Mouse (Mus musculus) heart, postnatal 36 days (tissue): Measurements from ENCODE around the gene Snx1. TPM values are rescaled to one million over a fixed set of nuclear protein-coding genes. Genes with fewer than 3 reads are reported as not detected.

Source experiments
- DNase-seq, 2 experiments: peaks; one replicate each; pipeline ENCODE4 v3.0.0; 2021 to 2022
- intact Hi-C: fragments of 180-260 bp; cut with DNase I; formaldehyde crosslinking; loops from one replicate; pipeline ENCODE4 v1.15.1; 2025
- total RNA-seq, 2 experiments: library from RNA; stranded (reverse); gene quantifications; 2 replicates each; pipeline ENCODE4 v1.2.3; 2021

Snx1 gene
- total RNA-seq, 2 experiments from 2014 or later, result 27.7 to 29.8 TPM

DNA sequence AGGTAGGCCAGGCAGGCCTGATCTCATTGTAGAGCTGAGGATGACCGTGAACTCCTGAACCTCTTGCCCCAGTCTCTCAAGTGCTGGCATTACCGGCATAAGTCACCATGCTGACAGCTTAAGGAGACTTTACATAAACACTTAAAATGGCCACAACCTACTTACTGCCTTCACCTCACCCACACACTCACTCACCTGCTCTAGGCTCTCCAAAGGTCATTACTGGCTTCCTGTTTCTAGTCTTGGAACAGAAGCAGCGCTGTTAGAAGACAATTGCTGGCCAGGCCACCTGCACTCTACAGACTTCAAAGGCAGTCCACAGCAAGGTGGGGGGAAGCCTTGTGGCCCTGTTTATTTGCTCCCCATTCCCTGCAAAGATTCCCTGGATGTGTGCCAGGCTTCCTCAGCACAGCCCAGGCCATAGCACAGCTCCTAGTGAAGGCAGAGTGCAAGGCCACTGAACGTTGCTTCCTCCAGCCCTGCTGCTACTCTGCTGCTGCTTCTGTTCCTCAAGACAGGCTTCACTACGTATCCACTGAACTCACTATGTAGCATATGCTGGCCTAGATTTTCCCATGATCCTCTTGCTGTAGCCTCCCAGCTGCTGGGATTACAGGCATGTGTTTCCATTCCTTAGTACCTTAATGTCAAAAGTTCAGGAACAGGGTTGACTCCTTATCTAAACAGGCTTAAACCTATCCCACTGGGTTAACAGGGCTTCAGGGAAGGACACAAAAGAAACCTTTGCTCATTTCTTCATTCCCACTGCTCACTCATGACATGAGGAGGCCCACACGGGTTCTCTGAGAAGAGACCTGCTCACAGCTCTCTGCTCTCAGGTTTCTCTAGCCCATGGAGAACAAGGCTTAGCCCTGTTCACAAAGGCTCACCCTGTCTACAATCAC lies 34.8 kb downstream of the Snx1 start:
- DNase-seq, result no peak
- intact Hi-C loops, result no loop called here

DNA sequence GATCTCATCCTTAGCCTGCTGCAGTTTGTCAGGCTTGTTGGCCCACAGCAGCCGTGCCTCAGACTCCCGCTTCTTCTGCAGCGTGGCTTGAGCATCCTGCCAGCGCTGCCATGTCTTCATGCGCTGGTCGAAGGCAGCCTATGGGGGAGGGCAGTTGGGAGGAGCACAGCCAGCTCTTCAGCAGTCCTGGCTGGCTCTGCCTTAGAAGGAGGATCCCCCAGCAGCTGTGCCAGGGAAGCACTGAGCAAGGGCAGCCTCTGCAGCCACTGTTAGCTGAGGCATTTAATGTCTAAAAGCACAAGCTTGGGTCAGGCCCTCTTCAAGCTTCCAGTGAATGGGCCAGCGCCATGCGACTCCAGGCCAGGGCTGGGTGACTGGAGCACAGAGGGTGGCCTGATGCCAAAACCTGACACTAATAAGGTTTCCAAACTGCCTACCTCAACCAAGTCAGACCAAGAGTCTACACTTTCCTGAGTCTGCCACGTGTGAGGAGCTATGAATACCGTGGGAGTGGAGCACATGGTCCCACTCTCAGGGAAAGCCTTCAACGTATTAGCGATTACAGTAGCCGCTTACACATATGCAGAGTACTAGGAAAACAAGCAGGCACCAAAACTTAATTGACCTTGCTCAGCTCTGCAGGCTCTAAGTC lies 35.7 kb downstream of the Snx1 start:
- intact Hi-C loops, result no loop called here
- DNase-seq, result no peak

DNA sequence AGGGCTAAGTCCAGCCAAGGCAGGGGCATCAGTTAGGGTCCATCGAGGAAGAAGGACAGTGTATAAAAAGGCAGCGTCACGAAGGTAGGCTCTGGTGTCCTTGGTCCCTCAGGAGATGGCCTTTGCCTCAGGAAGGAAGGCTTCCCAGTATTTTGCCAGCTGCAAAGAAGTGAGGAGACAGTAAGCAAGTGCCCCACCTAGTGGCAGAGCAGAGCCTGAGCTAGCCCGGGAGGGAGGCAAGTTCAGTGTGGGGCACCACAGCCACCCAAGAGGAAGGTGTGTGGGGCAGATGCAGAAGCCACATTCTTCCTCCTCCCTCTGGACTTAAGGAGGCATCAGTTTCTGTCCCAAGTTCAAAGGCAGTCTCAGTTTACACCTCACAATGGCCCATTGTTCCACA lies 38.0 kb downstream of the Snx1 start:
- intact Hi-C loops, result loop anchor here (10.0 kb wide), 1 partner anchor 484 kb away; no protein-coding TSS in a partner anchor
- peak; percentile 56 for DNase-seq

DNA sequence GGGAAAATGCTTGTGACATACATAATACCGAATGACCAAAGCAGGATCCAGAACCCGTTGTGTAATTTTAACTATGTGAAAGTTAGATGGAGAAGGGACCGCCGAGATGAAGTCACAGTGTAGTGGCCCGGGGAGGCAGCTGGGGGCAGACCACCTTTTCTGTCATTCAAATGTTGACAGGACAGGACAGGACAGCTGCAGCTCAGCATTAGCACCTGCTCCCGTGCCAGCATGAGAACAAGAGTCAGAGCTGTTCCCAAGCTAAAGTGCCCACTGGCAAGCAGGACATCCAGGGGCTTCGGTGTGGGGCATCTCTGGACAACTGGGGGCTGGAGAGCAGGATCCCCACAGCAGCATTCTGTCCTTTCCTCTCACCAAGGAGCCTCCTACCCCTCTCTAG lies 39.3 kb downstream of the Snx1 start:
- intact Hi-C loops, result loop anchor here (10.0 kb wide), 1 partner anchor 482 kb away; no protein-coding TSS in a partner anchor
- no peak for DNase-seq

DNA sequence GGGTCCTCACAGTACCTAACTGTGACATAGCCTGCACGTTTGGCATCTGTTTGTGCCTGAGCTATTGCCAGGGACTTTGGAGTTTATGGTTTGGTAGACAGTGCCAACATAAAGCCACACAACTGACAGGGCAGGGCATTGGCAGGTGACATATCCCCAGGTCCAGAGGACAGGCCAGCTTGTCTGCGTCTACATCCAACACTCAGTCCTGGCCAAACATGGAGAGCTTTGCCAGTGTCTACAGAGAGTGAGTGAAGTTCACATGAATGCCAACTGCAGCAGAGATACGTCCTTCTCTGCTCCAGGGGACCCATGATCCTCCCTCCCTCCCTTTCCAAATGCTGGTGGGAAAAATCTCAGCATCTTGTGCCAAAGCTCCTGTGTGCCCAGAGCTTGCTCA lies 42.2 kb downstream of the Snx1 start:
- intact Hi-C loops, result loop anchor here (10.0 kb wide), 1 partner anchor 479 kb away; no protein-coding TSS in a partner anchor
- DNase-seq, result no peak

DNA sequence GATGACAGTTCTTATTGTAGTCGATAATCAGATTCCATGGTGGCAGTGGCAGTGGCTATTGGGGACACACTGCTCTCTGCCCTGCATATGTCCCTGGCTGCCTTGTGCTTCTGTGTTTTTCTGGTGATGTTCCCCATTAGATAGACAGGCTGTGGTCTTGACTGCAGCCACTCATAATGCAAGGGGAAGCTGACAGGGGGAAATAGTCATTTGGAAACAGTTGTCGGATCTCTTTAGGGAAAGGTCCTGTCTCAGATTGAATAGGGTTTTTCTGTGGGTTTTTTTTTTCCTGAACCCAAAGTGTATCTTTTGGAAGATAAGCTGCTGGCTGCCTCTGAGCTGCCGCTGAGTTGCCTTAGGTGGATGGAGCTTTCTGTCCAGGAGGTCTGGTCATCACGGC lies 44.4 kb downstream of the Snx1 start:
- intact Hi-C loops, result loop anchor here (10.0 kb wide), 1 partner anchor 477 kb away; no protein-coding TSS in a partner anchor
- no peak for DNase-seq

DNA sequence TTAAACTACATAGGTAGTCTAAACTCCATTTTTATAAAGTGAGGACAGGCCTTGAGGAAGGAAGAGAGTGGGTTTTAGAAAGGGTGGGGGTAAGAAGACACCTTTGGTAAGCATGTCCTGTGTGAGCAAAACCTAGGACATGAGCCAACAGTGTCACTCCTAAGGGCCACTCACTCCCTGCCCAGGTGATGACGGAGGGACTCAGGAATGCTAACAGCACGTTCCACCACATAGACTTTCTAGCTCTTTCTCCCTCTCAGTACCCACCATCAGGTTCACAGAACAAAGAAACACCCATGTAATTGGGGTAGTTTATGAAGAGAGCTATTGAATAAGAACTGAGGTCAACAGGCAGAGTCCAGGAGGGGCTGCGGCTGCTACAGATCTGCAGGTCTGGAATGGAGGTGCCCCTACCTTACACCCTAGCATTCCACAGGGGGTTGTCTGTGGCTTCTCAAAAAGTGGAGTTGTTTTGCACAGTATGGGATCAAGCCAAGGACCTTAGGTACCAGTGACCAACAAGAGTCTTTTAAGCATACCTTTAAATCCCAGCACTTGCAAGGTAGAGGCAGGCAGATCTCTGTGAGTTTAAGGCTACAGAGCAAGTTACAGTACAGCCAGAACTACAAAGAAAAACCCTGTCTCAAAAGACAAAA lies 45.5 kb downstream of the Snx1 start:
- intact Hi-C loops, result loop anchor here (10.0 kb wide), 1 partner anchor 476 kb away; no protein-coding TSS in a partner anchor
- DNase-seq, result no peak

DNA sequence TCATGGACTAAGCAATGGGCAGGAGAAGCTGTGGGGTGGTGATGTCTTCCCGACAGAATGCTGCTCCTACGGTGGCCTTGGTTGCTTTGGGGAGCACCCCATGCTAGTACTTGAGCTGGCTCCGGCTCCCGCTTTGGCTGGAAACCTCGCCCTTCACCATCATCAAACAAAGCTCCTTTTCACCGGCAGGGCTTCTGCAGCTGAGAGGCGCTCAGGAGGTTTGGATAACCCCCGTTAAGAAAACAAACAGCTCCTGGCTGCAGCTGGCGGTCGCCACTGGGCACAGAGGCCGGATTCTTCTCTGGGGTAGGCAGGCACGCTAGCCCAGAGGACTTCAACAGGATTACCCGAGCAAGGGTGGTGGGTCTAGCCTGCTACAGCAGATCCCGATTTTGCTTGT lies 47.9 kb downstream of the Snx1 start:
- intact Hi-C loops, result no loop called here
- DNase-seq, result no peak

DNA sequence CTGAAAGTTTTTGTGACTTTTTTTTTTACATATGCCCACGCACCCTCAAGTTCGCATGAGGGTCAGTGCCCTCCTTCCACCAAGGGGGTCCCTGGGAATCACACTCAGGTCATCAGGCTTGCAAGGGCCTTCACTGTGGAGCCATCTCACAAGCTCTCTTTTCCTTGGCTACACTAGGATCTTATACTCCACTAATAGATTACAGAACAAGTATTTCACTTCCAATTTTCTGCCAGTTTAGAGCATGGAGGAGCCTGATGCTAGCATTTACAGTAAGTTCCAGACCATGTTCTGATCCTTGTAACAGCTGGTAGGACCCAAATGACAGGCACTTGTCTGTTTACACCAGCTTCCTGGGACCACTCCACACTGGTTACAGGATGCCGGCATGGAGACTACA lies 48.3 kb downstream of the Snx1 start:
- intact Hi-C loops, result no loop called here
- DNase-seq, result no peak

DNA sequence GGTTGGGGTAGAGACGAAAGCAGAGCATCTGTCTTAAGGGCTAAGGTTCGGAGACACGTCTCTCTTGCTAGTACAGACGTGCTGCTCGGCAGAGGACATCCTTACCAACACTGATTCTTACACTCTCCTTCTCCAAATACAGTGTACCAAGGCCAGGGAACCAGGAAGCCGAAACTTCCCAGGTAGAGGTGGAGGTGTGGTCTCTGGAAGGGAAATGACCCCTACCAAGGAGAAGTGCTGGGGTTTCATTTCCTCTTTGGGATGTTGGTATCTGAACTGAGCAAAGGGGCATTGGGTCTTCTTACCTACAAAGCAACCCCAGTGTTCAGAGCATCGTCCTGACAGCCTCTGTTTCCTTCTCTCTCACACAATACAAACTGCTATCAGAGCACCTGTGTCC lies 53.6 kb downstream of the Snx1 start:
- intact Hi-C loops, result no loop called here

DNA sequence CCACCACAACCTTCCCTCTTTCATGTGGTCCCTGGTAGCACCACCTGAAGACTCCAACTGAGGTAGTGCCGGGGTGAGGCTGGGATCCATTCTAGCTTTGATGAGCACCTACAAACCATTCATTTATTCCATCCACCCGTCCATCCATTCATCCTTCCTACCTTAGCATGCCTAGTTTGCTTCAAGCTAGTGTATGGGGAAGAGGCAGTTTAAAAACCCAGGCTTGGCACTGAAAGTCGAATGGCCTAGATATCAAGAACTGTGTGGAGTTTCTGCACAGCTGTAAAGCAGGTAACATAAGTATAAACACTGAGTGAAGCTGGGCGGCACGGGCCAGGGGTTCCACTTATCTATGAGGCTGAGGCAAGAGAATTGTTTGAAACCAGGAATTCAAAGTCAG lies 56.2 kb downstream of the Snx1 start:
- intact Hi-C loops, result no loop called here
- no peak for DNase-seq

More for the DNA sequence above, 53.6 kb downstream of the Snx1 start:
- DNase-seq, result no peak

DNA sequence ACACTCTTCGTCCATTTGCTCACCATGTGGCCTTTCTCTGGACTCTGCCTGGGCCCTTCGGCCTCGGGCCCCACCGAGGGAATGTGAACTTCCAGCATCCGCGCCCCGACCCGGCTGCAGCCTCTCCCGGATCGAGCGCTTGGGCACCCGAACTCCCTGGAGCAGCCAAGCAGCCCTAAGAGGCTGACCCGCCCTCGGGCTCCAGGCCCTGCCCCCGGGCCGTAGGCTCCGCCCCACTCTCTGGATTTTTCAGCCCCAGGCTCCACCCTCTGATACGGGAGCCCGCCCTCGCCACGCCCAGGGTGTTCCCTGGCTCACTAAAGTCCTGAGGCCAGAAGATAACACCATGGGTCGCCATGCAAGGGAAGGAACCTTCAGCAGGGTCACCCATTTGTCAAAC lies 56.8 kb downstream of the Snx1 start, which contains the start of gene Snx22:
Gene Snx22 (minus strand): TSS at position 137 of the 400 bp plus-strand sequence.
- peak; percentile 73 to 77 for DNase-seq
- intact Hi-C loops, result no loop called here

DNA sequence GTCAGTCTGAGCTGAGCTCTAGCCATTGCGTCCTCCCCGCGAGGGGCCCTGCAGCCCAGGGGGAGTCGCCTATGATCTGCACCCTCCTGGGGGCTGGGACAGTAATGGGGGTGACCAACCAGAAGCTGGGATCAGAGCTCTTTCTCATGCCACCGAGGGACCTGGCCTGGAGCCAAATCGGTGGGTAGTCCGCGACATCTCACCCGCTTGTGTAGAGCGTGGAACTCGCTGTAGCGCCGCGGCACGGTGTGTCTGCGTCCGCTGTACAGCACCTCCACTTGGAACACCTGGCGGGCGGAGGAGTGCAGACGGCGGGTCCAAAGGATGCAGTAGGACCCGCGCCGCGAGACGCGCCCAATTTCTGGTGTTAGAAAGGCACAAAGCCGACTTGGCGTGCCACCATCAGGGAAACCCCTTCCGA lies 57.4 kb downstream of the Snx1 start:
- DNase-seq, result peak; percentile 19 to 25
- intact Hi-C loops, result no loop called here

DNA sequence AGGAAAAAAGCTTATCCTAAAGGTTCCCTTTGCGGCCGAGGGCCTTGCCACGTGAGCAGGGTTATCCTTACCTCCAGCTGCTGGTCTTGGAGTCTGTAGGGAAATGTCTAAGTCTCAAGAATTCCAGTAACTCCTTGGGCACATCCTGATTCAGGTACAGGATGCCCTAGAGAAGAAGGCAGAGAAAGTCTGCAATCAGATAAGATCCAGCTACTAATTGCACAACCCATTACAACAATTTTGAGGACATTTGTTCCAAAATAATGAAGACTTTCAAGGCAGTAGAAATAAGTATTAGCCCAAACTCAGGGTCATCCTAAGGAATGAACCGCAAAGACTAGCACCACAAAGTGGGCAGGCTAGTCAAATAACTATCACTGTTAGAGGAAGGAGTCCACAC lies 58.3 kb downstream of the Snx1 start:
- intact Hi-C loops, result no loop called here
- DNase-seq, result no peak

DNA sequence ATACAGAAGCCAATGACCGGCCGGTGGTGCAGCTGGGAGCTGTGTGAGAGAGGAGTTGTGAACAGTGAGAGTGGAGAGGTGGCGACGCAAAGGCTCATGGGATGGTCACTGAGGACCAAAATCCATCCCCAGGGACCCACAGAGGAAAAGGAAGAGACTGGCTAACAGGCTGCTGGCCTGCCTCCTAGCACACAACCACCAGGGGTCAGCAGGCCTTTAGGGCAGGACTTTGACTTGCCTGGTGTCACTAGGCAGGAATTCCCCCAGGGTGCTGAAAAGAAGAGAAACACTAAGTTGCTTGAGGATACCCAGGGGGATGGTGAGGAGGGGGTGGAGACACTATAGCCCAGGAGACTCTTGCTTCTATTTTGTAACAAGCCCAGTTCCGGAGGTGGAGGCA lies 58.8 kb downstream of the Snx1 start:
- peak; percentile 33 to 34 for DNase-seq
- intact Hi-C loops, result no loop called here

DNA sequence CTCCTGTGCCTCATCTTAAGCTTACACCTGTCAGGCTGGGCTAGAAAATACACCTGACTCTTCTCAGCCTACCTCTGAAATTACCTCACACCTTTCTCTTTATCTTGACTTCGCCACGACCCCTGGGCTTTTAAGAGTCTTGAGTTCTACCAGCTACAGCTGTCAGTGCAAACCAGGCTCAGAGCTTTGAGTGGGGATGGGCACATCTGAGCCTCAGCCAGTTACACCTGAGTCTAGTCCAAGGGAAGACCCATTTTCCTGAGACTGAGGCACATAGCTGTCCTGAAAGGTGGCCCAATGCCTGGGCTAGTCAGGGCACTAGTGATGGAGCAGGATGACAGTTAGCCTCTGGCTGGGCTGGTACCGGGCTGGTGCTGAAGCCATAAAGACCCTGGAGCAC lies 59.6 kb downstream of the Snx1 start:
- no peak for DNase-seq
- intact Hi-C loops, result no loop called here

DNA sequence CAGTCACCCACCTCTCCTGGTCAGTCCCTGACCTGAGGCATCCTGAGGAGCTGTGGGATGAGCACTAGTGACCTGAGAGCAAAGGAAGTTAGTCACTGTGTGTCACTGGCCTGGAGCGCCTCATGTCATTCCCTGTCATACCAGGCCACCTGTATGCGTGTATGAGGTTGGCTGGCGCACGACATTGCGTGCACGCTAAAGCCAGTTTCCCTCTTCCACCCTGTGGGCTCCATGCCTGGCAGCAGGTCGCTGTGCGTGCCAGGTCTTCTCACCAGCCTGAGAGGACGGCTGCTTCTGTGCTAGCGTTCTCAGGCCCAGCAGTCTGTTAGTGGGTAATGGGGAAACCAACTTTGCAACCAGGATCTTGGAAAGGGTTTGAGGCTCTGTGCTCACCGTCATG lies 62.1 kb downstream of the Snx1 start:
- intact Hi-C loops, result loop anchor here (5.0 kb wide), 1 partner anchor 157 kb away; the partner anchor contains the start of genes Csnk1g1 and Trip4
- DNase-seq, result no peak

DNA sequence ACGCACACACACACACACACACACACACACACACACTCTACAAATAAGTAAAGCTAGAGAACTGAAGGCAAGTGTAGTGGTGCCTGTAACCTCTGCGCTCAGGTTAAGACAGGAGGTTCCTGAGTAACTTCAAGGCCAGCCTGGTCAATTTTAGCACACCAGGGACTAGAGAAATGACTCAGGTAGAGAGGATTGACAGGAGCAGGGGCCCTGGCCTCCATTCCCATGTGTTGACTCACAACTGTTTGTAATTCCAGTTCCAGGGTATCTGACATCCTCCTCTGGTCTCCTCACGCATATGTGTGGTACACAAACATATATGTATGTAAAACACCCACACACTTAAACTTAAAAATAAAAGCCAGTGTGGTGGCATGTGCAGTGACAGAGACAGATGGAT lies 62.9 kb downstream of the Snx1 start:
- intact Hi-C loops, result loop anchor here (5.0 kb wide), 1 partner anchor 156 kb away; the partner anchor contains the start of genes Csnk1g1 and Trip4
- DNase-seq, result no peak

DNA sequence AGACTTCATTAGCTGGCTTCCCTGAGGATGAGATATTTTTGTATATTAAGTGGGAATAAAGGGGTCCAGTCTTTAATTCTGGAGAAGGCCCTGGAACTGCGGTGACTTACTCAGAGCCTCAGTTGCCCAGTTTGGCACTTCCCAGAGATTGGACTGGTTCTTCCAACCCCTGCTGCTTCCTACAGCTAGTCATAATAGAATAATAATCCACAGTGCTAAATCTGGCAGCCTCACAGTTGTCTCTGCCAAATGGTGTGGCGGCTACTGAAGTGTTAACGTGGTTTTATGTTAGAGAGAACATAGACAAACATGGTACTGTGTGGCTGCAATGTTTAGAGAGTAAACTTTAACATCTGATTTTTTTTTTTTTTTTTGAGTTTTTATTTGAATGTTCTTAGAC lies 64.7 kb downstream of the Snx1 start:
- DNase-seq, result no peak
- intact Hi-C loops, result loop anchor here (2.0 to 5.0 kb wide), 2 partner anchors 63 to 154 kb away; partner anchors contain the start of genes Csnk1g1 and Trip4

DNA sequence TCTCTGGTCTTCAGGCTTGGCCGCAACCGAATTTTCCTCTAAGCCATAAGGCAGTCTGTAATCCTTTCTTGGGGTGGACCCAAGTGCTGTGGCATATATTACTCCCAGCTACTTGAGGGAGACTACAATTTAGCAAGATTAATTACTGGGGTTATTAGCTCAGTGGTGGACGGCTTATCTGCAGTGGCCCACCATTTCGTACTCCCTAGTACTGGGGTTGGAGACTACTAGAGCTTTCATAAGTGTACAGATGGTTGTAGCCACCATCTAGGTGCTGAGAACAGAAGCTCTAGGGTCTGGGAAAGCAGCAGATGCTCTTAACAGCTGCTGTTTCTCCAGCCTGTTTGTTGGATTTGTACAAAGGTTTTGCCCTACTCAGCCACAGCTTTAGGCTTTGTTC lies 65.4 kb downstream of the Snx1 start:
- DNase-seq, result no peak
- intact Hi-C loops, result loop anchor here (2.0 to 5.0 kb wide), 2 partner anchors 64 to 154 kb away; partner anchors contain the start of genes Csnk1g1 and Trip4

DNA sequence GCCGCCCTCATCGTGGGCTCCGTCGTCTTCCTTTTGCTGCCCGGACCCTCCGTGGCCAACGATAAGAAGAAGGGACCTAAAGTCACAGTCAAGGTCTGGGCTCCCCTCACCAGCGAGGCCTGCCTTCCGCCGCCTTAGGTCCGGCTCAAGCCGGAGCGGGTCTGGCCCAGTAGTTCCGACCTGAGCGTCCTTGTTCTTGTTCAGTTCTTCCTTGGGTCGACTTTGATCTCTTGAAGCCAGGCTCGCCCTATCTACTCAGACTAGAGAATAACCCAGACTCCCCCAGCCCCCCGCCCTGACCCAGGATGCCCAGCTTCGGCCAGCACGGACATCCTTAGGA lies 66.1 kb downstream of the Snx1 start:
- intact Hi-C loops, result loop anchor here (2.0 to 5.0 kb wide), 2 partner anchors 65 to 153 kb away; partner anchors contain the start of genes Csnk1g1 and Trip4
- no peak for DNase-seq
